Mouse (Mus musculus) intestine, embryonic 15.5 days (tissue): ENCODE results near the gene Ankrd27. TPM values are rescaled to one million over a fixed set of nuclear protein-coding genes. Genes with fewer than 3 reads are reported as not detected.

Experiments
- ATAC-seq: fragments of 200-750 bp; cut with Nextera tagmentation; 2 replicates; pipeline ENCODE4 v1.8.0; 2017; ENCODE audit warnings: moderate TSS enrichment, moderate library complexity
- H3K27ac ChIP-seq: fragments of 300-500 bp; sonication (generic); 2 replicates; pipeline ENCODE4 v1.5.1; 2015; ENCODE audit warnings: mild to moderate bottlenecking, inconsistent platforms
- H3K27me3 ChIP-seq: fragments of 300-500 bp; sonication (generic); replicated peaks from 2 replicates; pipeline ENCODE4 v1.6.1; 2015; ENCODE audit warnings: inconsistent platforms
- H3K36me3 ChIP-seq: fragments of 300-500 bp; sonication (generic); 2 replicates; pipeline ENCODE4 v1.6.1; 2015; ENCODE audit warnings: inconsistent platforms
- H3K4me1 ChIP-seq: fragments of 300-500 bp; sonication (generic); replicated peaks from 2 replicates; pipeline ENCODE4 v1.6.1; 2015; ENCODE audit warnings: inconsistent platforms
- H3K4me2 ChIP-seq: fragments of 300-500 bp; sonication (generic); replicated peaks from 2 replicates; pipeline ENCODE4 v1.6.1; 2015; ENCODE audit warnings: mild to moderate bottlenecking, inconsistent platforms
- H3K4me3 ChIP-seq: fragments of 300-500 bp; sonication (generic); replicated peaks from 2 replicates; pipeline ENCODE4 v1.5.1; 2015; ENCODE audit warnings: inconsistent platforms
- H3K9ac ChIP-seq: fragments of 300-500 bp; sonication (generic); 2 replicates; pipeline ENCODE4 v1.6.1; 2015; ENCODE audit warnings: inconsistent platforms
- H3K9me3 ChIP-seq: fragments of 300-500 bp; sonication (generic); 2 replicates; pipeline ENCODE4 v1.6.1; 2016; ENCODE audit warnings: inconsistent platforms
- whole genome bisulfite sequencing: fragments of 180-500 bp; shearing (Covaris S2); methylation state at CpG from one replicate; pipeline ENCODE4 v1.1.7; 2015; 5-methylcytosine and 5-hydroxymethylcytosine counted together
- polyA plus RNA-seq: library from polyadenylated mRNA; unstranded; fragments of >200 nt; fragmentation: Nextera tagmentation; extraction: Ambion mirVana; gene quantifications from 2 replicates; pipeline ENCODE4 v1.2.1, GENCODE M21; 2015

The Ankrd27 gene
- polyA plus RNA-seq, 1 experiment from 2014 or later = 38.0 TPM

GRCm38 (mm10) chr7:35622626-35623025 is 36.6 kb downstream of the Ankrd27 start:
- no peaks in the 10 kb centered on the region for H3K4me1 ChIP-seq
- H3K4me3 ChIP-seq = no peak overlapping the region
- ATAC-seq = no peak
- H3K27ac ChIP-seq = no peak overlapping the region
- no peak overlapping the region for H3K9ac ChIP-seq
- no peaks in the 10 kb centered on the region for H3K9me3 ChIP-seq
- H3K36me3 ChIP-seq = peaks cover 35% of the 10 kb centered on the region
- H3K27me3 ChIP-seq = no peaks in the 10 kb centered on the region
- WGBS = 90% methylated on average over 10 of the region's 10 CpGs
- no peak overlapping the region for H3K4me2 ChIP-seq

GRCm38 (mm10) chr7:35626038-35626437 is 40.0 kb downstream of the Ankrd27 start:
- Histone ChIP-seq H3K9ac (no peak overlapping the region), H3K4me1 (no peaks in the 10 kb centered on the region), H3K9me3 (no peaks in the 10 kb centered on the region), H3K27me3 (no peaks in the 10 kb centered on the region), H3K27ac (no peak overlapping the region), H3K4me3 (no peak overlapping the region), H3K36me3 (peaks cover 33% of the 10 kb centered on the region), H3K4me2 (no peak overlapping the region)
- ATAC-seq = no peak
- 95% methylated on average over 5 of the region's 5 CpGs for WGBS

DNA sequence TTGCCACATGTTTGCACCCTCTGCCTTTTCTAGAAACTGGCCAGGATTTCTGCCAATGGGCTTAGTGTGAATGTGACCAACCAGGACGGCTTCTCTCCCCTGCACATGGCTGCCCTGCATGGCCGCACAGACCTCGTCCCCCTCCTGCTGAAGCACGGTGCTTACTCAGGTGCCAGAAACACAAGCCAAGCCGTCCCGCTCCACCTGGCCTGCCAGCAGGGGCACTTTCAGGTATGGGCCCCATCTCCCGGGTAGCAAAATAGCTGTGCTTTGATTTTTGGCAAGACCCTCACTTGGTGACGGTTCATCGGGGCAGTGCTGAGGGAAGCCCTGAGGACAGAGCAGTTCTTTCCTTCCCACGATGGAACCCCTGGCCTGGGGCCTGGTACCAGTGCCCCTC is 41.3 kb downstream of the Ankrd27 start:
- no peak for ATAC-seq
- peaks cover 28% of the 10 kb centered on the region for H3K36me3 ChIP-seq
- H3K27me3 ChIP-seq = no peaks in the 10 kb centered on the region
- 96% methylated on average over 10 of the region's 10 CpGs for WGBS
- no peaks in the 10 kb centered on the region for H3K4me1 ChIP-seq
- no peak overlapping the region for H3K27ac ChIP-seq
- no peak overlapping the region for H3K4me3 ChIP-seq
- no peaks in the 10 kb centered on the region for H3K9me3 ChIP-seq
- no peak overlapping the region for H3K9ac ChIP-seq
- H3K4me2 ChIP-seq = no peak overlapping the region

- WGBS = 74% methylated on average over 5 of the region's 5 CpGs
Observed at GRCm38 (mm10) chr7:35628496-35628895, 42.5 kb downstream of the Ankrd27 start.

DNA sequence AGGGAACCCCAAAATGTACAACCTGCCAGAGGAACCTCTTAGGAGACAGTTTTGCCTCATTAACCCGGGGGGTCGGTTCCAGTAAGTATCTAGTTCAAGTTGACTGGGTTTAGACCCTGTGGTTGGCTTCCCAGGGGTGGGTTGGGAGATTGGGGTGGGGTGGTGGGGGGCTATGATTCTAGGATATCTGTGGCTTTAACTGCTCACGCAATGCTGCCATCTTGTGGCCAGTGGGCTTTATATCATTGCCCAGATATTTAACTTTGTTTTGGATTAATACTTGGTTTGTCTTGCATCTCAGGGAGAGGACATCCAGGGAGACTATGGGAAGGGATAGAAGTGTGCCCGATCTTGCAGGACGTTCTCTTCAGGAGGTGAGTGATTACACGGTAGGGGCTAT is 50.2 kb downstream of the Ankrd27 start:
- Histone ChIP-seq H3K4me3 (no peak overlapping the region), H3K27me3 (no peaks in the 10 kb centered on the region), H3K27ac (no peak overlapping the region), H3K36me3 (peaks cover 37% of the 10 kb centered on the region), H3K9me3 (no peaks in the 10 kb centered on the region), H3K4me2 (no peak overlapping the region), H3K9ac (no peak overlapping the region), H3K4me1 (no peaks in the 10 kb centered on the region)
- ATAC-seq = no peak
- WGBS = 70% methylated on average over 6 of the region's 6 CpGs

More at GRCm38 (mm10) chr7:35628496-35628895, 42.5 kb downstream of the Ankrd27 start:
- Histone ChIP-seq H3K9ac (no peak overlapping the region), H3K27me3 (no peaks in the 10 kb centered on the region), H3K36me3 (peaks cover 25% of the 10 kb centered on the region), H3K4me1 (no peaks in the 10 kb centered on the region), H3K4me3 (no peak overlapping the region), H3K4me2 (no peak overlapping the region), H3K27ac (no peak overlapping the region), H3K9me3 (no peaks in the 10 kb centered on the region)
- ATAC-seq = no peak

DNA sequence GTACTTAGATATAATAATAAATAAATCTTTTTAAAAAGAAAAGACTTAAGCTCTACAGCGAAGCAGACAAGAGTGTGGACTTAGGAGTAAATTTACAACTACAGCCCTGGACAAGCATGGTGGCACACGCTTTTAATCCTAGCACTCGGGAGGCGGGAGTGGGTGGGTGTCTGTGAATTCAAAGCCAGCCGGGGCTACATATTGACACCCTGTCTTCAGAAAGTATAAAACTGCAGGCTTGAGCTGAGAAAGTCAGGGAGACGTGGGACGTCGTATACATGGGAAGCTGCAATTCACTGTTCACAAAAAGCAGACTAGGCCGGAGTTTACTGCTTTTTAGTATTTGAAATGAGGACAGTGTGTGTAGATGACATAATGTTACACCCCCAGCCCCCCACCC is 50.8 kb downstream of the Ankrd27 start:
- Histone ChIP-seq H3K36me3 (peaks cover 38% of the 10 kb centered on the region), H3K4me2 (no peak overlapping the region), H3K4me1 (no peaks in the 10 kb centered on the region), H3K27me3 (no peaks in the 10 kb centered on the region), H3K9me3 (no peaks in the 10 kb centered on the region), H3K27ac (no peak overlapping the region), H3K4me3 (no peak overlapping the region), H3K9ac (no peak overlapping the region)
- WGBS = 94% methylated on average over 9 of the region's 9 CpGs
- no peak for ATAC-seq

GRCm38 (mm10) chr7:35640072-35640471 is 54.0 kb downstream of the Ankrd27 start:
- Histone ChIP-seq H3K9ac (no peak overlapping the region), H3K27ac (no peak overlapping the region), H3K27me3 (no peaks in the 10 kb centered on the region), H3K4me3 (no peak overlapping the region), H3K36me3 (peaks cover 56% of the 10 kb centered on the region), H3K4me1 (no peaks in the 10 kb centered on the region), H3K9me3 (no peaks in the 10 kb centered on the region), H3K4me2 (no peak overlapping the region)
- no peak for ATAC-seq
- 68% methylated on average over 6 of the region's 6 CpGs for WGBS

DNA sequence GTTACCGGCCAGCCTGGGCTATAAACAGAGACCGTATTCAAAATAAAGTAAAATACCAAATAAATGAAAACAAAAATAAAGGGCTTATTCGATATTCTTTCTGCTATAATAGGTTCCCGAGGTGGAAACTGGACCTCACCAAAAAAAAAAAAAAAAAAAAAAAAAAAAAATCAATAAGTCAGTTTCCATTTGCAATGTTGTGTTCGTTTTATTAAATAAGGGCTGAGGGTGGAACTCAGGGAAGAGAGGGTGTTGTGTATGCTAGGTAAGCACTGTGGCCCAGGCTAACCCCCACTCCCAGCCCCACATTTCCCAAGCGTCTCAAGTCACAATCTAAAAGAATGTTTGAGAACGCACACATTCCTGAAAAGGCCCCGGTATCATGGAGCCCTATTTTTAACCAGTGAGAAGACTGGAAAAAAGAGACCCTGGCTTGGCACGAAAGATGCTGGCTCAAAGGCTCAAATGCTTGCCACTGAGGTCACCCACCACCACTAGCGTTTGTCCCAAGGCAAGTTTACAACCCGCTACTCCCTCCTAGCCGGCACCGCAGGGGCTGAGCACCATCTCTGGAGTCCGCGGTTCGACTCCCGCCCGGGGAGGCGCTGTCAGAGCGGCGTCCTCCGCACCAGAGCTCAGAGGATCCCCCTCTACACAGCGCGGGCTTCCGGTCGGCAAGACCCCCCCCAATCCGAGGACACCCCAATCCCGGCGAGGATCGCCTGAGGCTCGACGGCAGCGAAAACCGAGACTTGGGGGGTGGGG is 60.5 kb downstream of the Ankrd27 start:
- peak overlapping the region; percentile 95 for H3K9ac ChIP-seq
- H3K4me2 ChIP-seq = peak overlapping the region; percentile 76
- H3K4me1 ChIP-seq = no peaks in the 10 kb centered on the region
- 7% methylated on average over 34 of the region's 34 CpGs for WGBS
- peak; percentile 55 for ATAC-seq
- H3K36me3 ChIP-seq = peaks cover 24% of the 10 kb centered on the region
- H3K27me3 ChIP-seq = no peaks in the 10 kb centered on the region
- H3K4me3 ChIP-seq = peak overlapping the region; percentile 95
- H3K27ac ChIP-seq = peak overlapping the region; percentile 75
- no peaks in the 10 kb centered on the region for H3K9me3 ChIP-seq

GRCm38 (mm10) chr7:35647101-35647698 is 61.2 kb downstream of the Ankrd27 start, which contains the start of gene Pdcd5:
TSS of gene Pdcd5 (minus strand) at chr7:35647521.
- Histone ChIP-seq H3K4me3 (peak within 1 kb of the TSS; percentile 95), H3K4me2 (peak within 1 kb of the TSS; percentile 76), H3K9me3 (no peaks in the 10 kb centered on the region), H3K27ac (peak within 1 kb of the TSS; percentile 75), H3K27me3 (no peaks in the 10 kb centered on the region), H3K4me1 (no peaks in the 10 kb centered on the region), H3K36me3 (peaks cover 23% of the 10 kb centered on the region), H3K9ac (peak within 1 kb of the TSS; percentile 95)
- ATAC-seq = peak; percentile 92
- WGBS = under 1% methylated on average over 64 of the region's 64 CpGs

GRCm38 (mm10) chr7:35648239-35649069 is 62.4 kb downstream of the Ankrd27 start:
- Histone ChIP-seq H3K9ac (no peak overlapping the region), H3K36me3 (peaks cover 11% of the 10 kb centered on the region; the same call in 1 of the 2 replicates), H3K4me1 (no peaks in the 10 kb centered on the region), H3K4me2 (no peak overlapping the region), H3K27ac (no peak overlapping the region), H3K9me3 (no peaks in the 10 kb centered on the region), H3K27me3 (no peaks in the 10 kb centered on the region), H3K4me3 (no peak overlapping the region)
- whole genome bisulfite sequencing = 70% methylated on average over 9 of the region's 9 CpGs
- no peak for ATAC-seq

DNA sequence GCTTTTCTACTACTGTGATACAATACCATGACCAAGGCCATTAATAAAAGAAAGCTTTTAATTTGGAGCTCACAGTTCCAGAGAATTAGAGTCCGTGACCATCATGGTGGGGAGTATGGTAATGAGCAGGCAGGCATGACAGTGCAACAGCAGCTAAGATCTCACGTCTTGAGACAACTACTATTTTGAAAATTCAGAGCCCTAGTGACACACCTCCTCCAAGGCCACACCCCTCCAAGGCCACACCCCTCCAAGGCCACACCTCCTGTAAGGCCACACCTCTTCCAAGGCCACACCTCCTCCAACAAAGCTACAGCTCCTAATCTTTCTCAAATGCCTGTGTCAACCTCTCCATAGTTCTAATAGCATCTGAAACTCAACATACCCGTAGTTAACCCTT is 63.0 kb downstream of the Ankrd27 start:
- H3K9me3 ChIP-seq = no peaks in the 10 kb centered on the region
- peaks cover 9% of the 10 kb centered on the region; the same call in 1 of the 2 replicates for H3K36me3 ChIP-seq
- ATAC-seq = no peak
- no peak overlapping the region for H3K27ac ChIP-seq
- H3K4me2 ChIP-seq = no peak overlapping the region
- H3K9ac ChIP-seq = no peak overlapping the region
- H3K4me3 ChIP-seq = no peak overlapping the region
- H3K27me3 ChIP-seq = no peaks in the 10 kb centered on the region
- 48% methylated on average over 3 of the region's 3 CpGs for WGBS
- no peaks in the 10 kb centered on the region for H3K4me1 ChIP-seq

DNA sequence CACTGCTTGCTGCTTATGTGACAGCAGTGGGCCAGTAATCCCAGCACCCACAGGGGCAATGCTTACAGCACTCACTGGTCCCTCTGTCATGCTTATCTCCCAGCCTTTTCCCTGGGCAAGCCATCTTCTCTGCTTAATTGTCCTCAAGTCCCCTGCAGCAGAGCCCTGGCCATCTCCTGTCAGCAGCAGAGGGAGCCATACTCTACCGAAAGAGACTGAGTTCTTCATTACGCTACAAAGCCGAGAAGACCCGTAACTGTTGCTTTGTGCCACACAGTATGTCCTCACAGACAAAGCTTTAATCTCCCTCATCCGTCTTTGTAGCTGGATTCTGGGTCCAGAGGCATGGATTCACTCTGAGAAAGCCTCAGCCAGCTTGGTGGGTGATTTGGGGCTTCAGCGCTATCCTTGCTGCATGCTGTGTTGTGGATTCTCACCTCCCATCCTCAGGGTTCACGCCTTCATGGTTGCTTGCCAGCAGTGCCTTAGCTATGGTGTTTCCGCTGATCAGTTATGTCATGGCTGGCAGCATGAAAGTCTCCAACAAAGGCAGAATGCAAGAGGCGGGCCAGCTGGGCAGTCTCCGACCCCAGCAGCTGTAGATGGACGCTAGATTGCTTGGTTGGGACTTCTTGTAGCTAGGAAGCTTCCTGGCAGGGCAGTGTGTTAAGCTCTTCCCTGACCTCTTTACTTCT is 64.8 kb downstream of the Ankrd27 start:
- H3K27me3 ChIP-seq = no peaks in the 10 kb centered on the region
- no peak overlapping the region for H3K9ac ChIP-seq
- no peaks in the 10 kb centered on the region for H3K36me3 ChIP-seq
- no peak overlapping the region for H3K4me3 ChIP-seq
- ATAC-seq = no peak
- WGBS = 81% methylated on average over 11 of the region's 11 CpGs
- no peak overlapping the region for H3K4me2 ChIP-seq
- no peaks in the 10 kb centered on the region for H3K4me1 ChIP-seq
- H3K27ac ChIP-seq = no peak overlapping the region
- no peaks in the 10 kb centered on the region for H3K9me3 ChIP-seq
